Mouse (Mus musculus) cerebellum, adult 2 months (tissue): Measurements from ENCODE around the gene Mas1. TPM values are rescaled to one million over a fixed set of nuclear protein-coding genes. Genes with fewer than 3 reads are reported as not detected.

Experiments
- DNase-seq, 2 experiments: peaks; one replicate each; pipeline ENCODE4 v3.0.0; 2021
- H3K27ac ChIP-seq: fragments of 200-500 bp; 2 replicates; pipeline ENCODE4 v1.5.1; 2012; ENCODE audit warnings: low read length, control low read depth, inconsistent platforms; ENCODE audit not compliant: insufficient read depth
- H3K27me3 ChIP-seq: fragments of 200-500 bp; 2 replicates; pipeline ENCODE4 v1.6.1; 2012; ENCODE audit warnings: inconsistent platforms, mild to moderate bottlenecking, low read length, moderate library complexity; ENCODE audit not compliant: control insufficient read depth, insufficient read depth
- H3K4me1 ChIP-seq: fragments of 200-500 bp; 2 replicates; pipeline ENCODE4 v1.6.1; 2011; ENCODE audit warnings: low read length; ENCODE audit not compliant: control insufficient read depth, insufficient read depth
- H3K4me3 ChIP-seq: fragments of 200-500 bp; replicated peaks from 2 replicates; pipeline ENCODE3; 2011; ENCODE audit warnings: mild to moderate bottlenecking, low read depth, low read length, control low read depth; ENCODE audit not compliant: insufficient read depth
- CTCF ChIP-seq: fragments of 200-500 bp; IDR thresholded peaks from 2 replicates; pipeline ENCODE4 v1.5.1; 2011; ENCODE audit warnings: low read depth, mild to moderate bottlenecking, control low read depth, low read length, moderate library complexity, borderline replicate concordance; ENCODE audit not compliant: insufficient read depth
- POLR2A ChIP-seq: fragments of 200-500 bp; IDR thresholded peaks from 2 replicates; pipeline ENCODE4 v1.6.1; 2011; ENCODE audit warnings: low read length, control low read depth, borderline replicate concordance; ENCODE audit not compliant: insufficient read depth
- WGBS: fragments of 180-500 bp; shearing (Covaris S2); methylation state at CpG from one replicate; pipeline ENCODE4 v1.1.7; 2018; 5-methylcytosine and 5-hydroxymethylcytosine counted together
- polyA plus RNA-seq: library from polyadenylated mRNA; depleted of rRNA; stranded (reverse); fragments of >200 nt; gene quantifications from 2 replicates; pipeline ENCODE4 v1.2.3, GENCODE M21; 2012

Gene Mas1
- polyA plus RNA-seq, 1 experiment, result 0.44 TPM

- no peak for TF ChIP-seq CTCF
- TF ChIP-seq POLR2A, result no peak
- Histone ChIP-seq H3K27ac (no peak overlapping the region), H3K27me3 (no peaks in the 10 kb centered on the region), H3K4me1 (no peaks in the 10 kb centered on the region; the same call in 1 of the 2 replicates), H3K4me3 (no peak overlapping the region)
- DNase-seq, result no peak
- 50% methylated on average over 15 of the region's 15 CpGs for WGBS
Measured at GRCm38 (mm10) chr17:12887021-12887775, 19.3 kb upstream of the Mas1 start.

GRCm38 (mm10) chr17:12886620-12887019, 18.7 kb upstream of the Mas1 start:
- no peak for DNase-seq
- no peak overlapping the region for H3K27ac ChIP-seq
- H3K27me3 ChIP-seq, result no peaks in the 10 kb centered on the region
- no peak overlapping the region for H3K4me3 ChIP-seq
- no peaks in the 10 kb centered on the region; the same call in 1 of the 2 replicates for H3K4me1 ChIP-seq
- TF ChIP-seq POLR2A (no peak), CTCF (no peak)
- 53% methylated on average over 6 of the region's 6 CpGs for WGBS

- TF ChIP-seq CTCF (no peak), POLR2A (no peak)
- DNase-seq, result no peak
Measured at GRCm38 (mm10) chr17:12881216-12881615, 13.3 kb upstream of the Mas1 start.

GRCm38 (mm10) chr17:12880178-12880577, 12.2 kb upstream of the Mas1 start:
- H3K4me3 ChIP-seq, result no peak overlapping the region
- no peak for TF ChIP-seq POLR2A
- peak; percentile 67; the same call in 1 of the 2 replicates for TF ChIP-seq CTCF
- 2% methylated on average over 14 of the region's 14 CpGs for WGBS
- H3K27me3 ChIP-seq, result no peaks in the 10 kb centered on the region
- no peak overlapping the region for H3K27ac ChIP-seq
- peak; percentile 72 to 82 for DNase-seq
- H3K4me1 ChIP-seq, result no peaks in the 10 kb centered on the region

More at GRCm38 (mm10) chr17:12881216-12881615, 13.3 kb upstream of the Mas1 start:
- Histone ChIP-seq H3K4me1 (no peaks in the 10 kb centered on the region), H3K4me3 (no peak overlapping the region), H3K27me3 (no peaks in the 10 kb centered on the region), H3K27ac (no peak overlapping the region)
- 77% methylated on average over 1 of the region's 1 CpGs for WGBS

GRCm38 (mm10) chr17:12875734-12876133, 7.8 kb upstream of the Mas1 start, which contains the start of gene Mrgprh:
Mrgprh (plus strand) TSS chr17:12876034.
- TF ChIP-seq POLR2A, result no peak
- no peak for TF ChIP-seq CTCF
- Histone ChIP-seq H3K27ac (no peak within 1 kb of the TSS), H3K27me3 (no peaks in the 10 kb centered on the region), H3K4me1 (peaks cover 9% of the 10 kb centered on the region; the same call in 1 of the 2 replicates), H3K4me3 (no peak within 1 kb of the TSS)
- WGBS, result 89% methylated on average over 5 of the region's 5 CpGs
- no peak for DNase-seq

GRCm38 (mm10) chr17:12872275-12873028, 4.5 kb upstream of the Mas1 start:
- 22% methylated on average over 16 of the region's 16 CpGs for WGBS
- Histone ChIP-seq H3K4me1 (peaks cover 9% of the 10 kb centered on the region; the same call in 1 of the 2 replicates), H3K27me3 (no peaks in the 10 kb centered on the region; the same call in 1 of the 2 replicates), H3K4me3 (peak overlapping the region; percentile 51), H3K27ac (no peak overlapping the region)
- DNase-seq, result peak; percentile 43 to 55
- TF ChIP-seq POLR2A (no peak), CTCF (no peak)

- no peak for TF ChIP-seq CTCF
- Histone ChIP-seq H3K4me1 (peaks cover 14% of the 10 kb centered on the region), H3K27me3 (no peaks in the 10 kb centered on the region; the same call in 1 of the 2 replicates), H3K4me3 (no peak overlapping the region), H3K27ac (no peak overlapping the region)
- 60% methylated on average over 4 of the region's 4 CpGs for WGBS
- no peak for DNase-seq
Measured at GRCm38 (mm10) chr17:12868640-12869039, 697 bp upstream of the Mas1 start.

GRCm38 (mm10) chr17:12866853-12867252, 1.1 kb downstream of the Mas1 start:
- WGBS, result 56% methylated on average over 10 of the region's 10 CpGs
- TF ChIP-seq POLR2A (no peak), CTCF (no peak)
- Histone ChIP-seq H3K4me1 (peaks cover 7% of the 10 kb centered on the region), H3K4me3 (no peak overlapping the region), H3K27me3 (no peaks in the 10 kb centered on the region; the same call in 1 of the 2 replicates), H3K27ac (no peak overlapping the region)
- no peak for DNase-seq
